Mouse (Mus musculus): ENCODE measurements around the gene Clcn3. TPM values are rescaled to one million over a fixed set of nuclear protein-coding genes. Genes with fewer than 3 reads are reported as not detected.

Gene Clcn3
- total RNA-seq, 2 experiments from 2014 or later: 34.6 to 36.4 TPM

DNA sequence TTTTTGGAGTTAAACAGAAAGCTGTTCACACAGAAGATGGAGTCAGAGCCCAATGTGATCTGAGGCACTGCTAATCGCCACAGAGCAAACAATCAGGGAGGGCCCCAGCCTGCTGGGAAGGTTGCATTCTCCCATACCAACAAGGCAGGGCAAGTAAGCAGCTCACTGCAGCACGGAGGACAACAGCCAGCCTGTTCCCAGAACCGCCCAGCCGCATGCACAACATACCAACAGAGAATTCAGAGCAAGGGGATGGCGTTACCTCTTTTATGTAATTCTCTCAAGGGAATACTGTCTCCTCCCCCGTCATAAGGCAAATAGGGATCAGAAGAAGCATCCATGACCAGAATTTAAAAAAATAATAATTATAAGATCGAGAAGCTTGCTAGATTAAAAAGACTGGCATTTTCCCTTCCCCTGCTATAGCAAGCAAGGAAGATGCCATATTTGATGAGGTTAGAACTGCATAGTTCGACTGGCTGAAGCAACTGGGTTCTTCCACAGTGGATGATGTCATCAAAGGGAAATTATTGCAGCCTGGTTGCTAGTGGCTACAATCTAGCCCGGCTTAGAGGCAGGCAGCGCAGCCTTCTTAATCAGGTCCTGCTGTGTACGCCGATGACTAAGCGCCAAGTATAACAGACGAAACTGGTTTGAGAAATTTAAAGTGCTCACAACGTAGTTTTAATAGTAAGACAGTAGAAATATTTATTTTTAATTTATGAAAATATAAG is 28.7 kb downstream of the Clcn3 start:
- DNase-seq: peak; percentile 85 to 89
- intact Hi-C loops (cut with DNase I): loop anchor here (2.0 kb wide), 1 partner anchor 28 kb away; the partner anchor contains the start of gene Clcn3

GRCm38 (mm10) chr8:60952803-60953202 is 30.3 kb downstream of the Clcn3 start:
- intact Hi-C loops (cut with DNase I): no loop called here
- no peak for DNase-seq

- intact Hi-C loops (cut with DNase I): no loop called here
- DNase-seq: no peak
Observed at GRCm38 (mm10) chr8:60951757-60952156, 31.3 kb downstream of the Clcn3 start.

- intact Hi-C loops (cut with DNase I): no loop called here
- DNase-seq: no peak
Observed at GRCm38 (mm10) chr8:60951271-60951670, 31.8 kb downstream of the Clcn3 start.

DNA sequence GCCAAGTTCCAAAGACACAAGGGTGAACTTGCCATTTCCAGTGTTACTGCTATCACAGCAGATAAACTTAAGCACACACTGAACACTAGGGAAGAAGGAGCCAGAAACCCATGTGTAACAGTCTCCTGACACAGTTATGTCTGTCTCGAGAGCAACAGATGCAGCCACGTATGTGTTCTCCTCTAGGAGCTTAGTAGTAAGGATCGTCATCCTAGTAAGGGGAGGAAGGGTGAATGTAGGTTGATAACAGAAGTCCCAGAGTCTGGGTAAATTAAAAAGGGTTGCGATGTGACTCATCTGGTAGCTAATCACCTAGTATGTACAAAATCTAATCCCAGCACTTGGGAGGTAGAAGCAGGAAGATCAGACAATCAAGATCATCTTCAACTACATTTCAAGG is 33.2 kb downstream of the Clcn3 start:
- no peak for DNase-seq
- intact Hi-C loops (cut with DNase I): no loop called here

GRCm38 (mm10) chr8:60947503-60947902 is 35.6 kb downstream of the Clcn3 start:
- intact Hi-C loops (cut with DNase I): no loop called here
- no peak for DNase-seq

DNA sequence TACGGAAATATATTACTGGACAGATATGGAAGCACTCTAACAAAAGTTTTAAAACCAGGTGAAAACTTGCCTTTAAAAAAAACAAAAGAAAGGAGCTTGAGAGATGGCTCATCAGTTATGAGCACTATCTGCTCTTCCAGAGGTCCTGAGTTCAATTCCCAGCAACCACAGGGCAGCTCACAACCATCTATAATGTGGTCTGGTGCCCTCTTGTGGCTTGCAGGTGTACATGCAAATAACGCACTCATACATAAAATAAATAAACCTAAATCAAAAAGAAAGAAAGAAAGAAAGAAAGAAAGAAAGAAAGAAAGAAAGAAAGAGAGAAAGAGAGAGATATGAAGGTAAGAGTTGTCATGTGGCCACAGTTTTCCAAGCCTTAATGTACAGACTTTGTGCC is 40.2 kb downstream of the Clcn3 start:
- intact Hi-C loops (cut with DNase I): no loop called here

DNA sequence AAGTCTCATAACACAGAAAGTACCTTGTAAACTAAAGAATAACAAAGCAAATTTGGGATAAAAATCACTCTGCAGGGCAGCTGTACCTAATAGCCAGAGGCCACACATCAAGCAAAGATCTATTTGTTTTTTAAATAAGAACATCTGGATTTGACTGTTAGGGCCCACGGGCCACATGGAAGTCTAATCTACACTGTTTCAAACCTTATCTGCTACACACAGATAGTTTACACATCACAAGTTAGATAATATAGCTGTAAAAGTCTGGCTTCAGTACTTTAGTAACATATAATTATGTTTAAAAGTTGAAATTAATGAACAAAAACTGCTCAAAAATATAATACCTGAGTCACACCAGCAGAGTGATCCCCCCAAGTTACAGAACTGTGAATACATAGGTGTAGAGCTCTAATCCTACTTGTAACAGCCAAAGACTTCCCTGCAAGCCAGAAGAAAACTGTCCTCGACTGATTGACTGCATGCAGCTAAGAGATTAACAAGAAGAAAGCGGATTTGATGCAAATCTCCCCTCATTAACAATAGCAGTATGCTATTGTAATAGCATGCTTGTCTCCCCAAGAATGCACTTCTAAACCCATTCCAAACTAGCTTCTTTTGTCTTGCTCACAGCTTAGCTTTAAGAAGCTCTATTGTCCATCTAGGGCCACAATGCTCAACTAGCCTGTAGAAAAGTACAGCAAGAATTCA is 44.2 kb downstream of the Clcn3 start:
- intact Hi-C loops (cut with DNase I): no loop called here
- DNase-seq: no peak

More for the DNA sequence above, 40.2 kb downstream of the Clcn3 start:
- no peak for DNase-seq

- DNase-seq: no peak
- intact Hi-C loops (cut with DNase I): no loop called here
Observed at GRCm38 (mm10) chr8:60933617-60934016, 49.5 kb downstream of the Clcn3 start.

DNA sequence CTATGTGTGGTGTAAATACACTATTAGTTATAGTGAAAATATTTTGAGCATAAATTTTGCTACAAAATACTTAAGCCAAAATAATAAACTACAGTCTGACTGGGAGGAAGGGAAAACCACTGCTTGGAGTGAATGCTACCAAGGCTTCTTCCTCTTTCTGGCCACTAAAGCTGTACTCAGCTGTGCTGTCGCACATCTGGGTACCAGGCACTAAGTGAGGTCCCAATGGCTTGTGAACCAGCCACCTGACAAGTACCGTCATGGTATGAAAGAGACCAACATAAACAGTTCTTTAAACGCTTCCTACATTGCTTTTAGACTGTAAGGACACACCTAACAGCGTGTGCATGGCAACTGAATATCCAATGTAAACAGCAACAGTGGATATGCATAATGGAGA is 62.9 kb downstream of the Clcn3 start:
- intact Hi-C loops (cut with DNase I): no loop called here
- no peak for DNase-seq

DNA sequence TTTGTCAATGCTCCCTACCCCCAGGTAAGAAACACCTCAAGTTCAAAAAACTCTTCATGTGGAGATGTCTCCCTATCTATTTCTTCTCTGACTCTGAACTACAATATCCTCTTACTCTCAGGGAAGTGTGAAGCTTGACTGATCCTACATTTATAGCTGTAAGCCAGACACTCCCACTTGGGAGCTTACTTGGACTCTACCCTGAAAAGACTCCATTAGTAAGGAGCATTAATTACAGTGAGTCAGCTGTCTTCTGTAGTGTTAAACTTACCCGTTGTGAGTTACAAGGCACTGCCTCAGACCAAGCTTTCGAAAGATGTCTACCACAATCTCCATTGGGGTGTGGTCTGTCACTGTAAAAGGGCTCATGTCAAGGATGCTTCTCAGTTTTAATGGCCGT is 64.0 kb downstream of the Clcn3 start:
- DNase-seq: no peak
- intact Hi-C loops (cut with DNase I): no loop called here

- no peak for DNase-seq
- intact Hi-C loops (cut with DNase I): no loop called here
Observed at GRCm38 (mm10) chr8:60912554-60912953, 70.5 kb downstream of the Clcn3 start.

- intact Hi-C loops (cut with DNase I): no loop called here
- DNase-seq: no peak
Observed at GRCm38 (mm10) chr8:60912081-60912480, 71.0 kb downstream of the Clcn3 start.

GRCm38 (mm10) chr8:60900147-60900546 is 83.0 kb downstream of the Clcn3 start:
- DNase-seq: peak; percentile 32 to 45
- intact Hi-C loops (cut with DNase I): no loop called here

- peak; percentile 33 to 38 for DNase-seq
Observed at GRCm38 (mm10) chr8:60895878-60896277, 87.2 kb downstream of the Clcn3 start.

DNA sequence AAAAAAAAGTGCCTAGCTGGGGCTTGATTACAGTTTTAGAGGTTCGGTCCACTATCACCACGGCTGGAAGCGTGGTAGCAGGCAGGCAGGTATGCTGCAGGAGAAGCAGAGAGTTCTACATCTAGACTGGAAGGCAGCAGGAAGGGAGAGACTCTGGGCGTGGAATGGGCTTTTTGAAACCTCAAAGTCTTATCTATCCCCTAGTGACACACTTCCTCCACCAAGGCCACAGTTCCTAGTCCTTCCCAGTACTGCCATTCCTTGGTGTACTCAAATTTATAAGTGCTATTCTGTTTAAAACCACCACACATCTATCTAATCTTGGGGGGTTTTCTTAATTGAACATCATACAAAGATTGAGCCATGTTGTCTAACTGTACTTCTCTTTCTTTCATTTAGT is 91.3 kb downstream of the Clcn3 start:
- intact Hi-C loops (cut with DNase I): no loop called here
- DNase-seq: no peak

More at GRCm38 (mm10) chr8:60895878-60896277, 87.2 kb downstream of the Clcn3 start:
- intact Hi-C loops (cut with DNase I): no loop called here

- intact Hi-C loops (cut with DNase I): no loop called here
- DNase-seq: no peak
Observed at GRCm38 (mm10) chr8:60890520-60890874, 92.6 kb downstream of the Clcn3 start.

GRCm38 (mm10) chr8:60889843-60890519 is 93.1 kb downstream of the Clcn3 start, which contains the start of gene Hpf1:
TSS of gene Hpf1 (plus strand) at chr8:60890418.
- intact Hi-C loops (cut with DNase I): no loop called here
- peak; percentile 96 for DNase-seq

GRCm38 (mm10) chr8:60889131-60889842 is 93.8 kb downstream of the Clcn3 start:
- intact Hi-C loops (cut with DNase I): no loop called here
- no peak for DNase-seq

DNA sequence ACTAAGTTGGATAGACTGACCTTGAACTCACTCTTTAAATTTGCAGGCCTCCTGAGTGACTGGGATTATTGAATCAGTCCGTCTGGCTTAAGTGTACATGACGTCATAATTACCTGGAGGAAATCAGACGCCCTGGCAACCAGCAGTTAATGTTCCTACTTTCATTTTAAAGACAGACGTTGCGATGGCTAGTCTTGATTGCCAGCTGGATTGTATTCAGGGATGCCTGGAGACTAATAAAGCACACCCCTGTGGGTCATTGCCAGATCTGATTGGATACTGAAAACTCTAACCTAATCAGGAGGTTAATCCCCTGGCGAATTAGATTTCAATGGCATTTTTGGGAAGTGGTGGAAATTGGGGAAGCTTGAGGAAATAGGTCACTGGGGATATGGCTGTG is 96.4 kb downstream of the Clcn3 start:
- intact Hi-C loops (cut with DNase I): no loop called here
- no peak for DNase-seq
